Mouse (Mus musculus) induced T-regulatory cell, adult 2 months (primary cell): ENCODE measurements at regions not wholly inside any gene's neighbourhood (a gene's known extent, or its start where the extent isn't known, plus 50 kb on each side); places are given as distances from the start of the nearest gene placed in this dataset.

Source experiments
- DNase-seq: peaks from one replicate; pipeline ENCODE4 v3.0.0-alpha.2; 2012; ENCODE audit warnings: low read depth

DNA sequence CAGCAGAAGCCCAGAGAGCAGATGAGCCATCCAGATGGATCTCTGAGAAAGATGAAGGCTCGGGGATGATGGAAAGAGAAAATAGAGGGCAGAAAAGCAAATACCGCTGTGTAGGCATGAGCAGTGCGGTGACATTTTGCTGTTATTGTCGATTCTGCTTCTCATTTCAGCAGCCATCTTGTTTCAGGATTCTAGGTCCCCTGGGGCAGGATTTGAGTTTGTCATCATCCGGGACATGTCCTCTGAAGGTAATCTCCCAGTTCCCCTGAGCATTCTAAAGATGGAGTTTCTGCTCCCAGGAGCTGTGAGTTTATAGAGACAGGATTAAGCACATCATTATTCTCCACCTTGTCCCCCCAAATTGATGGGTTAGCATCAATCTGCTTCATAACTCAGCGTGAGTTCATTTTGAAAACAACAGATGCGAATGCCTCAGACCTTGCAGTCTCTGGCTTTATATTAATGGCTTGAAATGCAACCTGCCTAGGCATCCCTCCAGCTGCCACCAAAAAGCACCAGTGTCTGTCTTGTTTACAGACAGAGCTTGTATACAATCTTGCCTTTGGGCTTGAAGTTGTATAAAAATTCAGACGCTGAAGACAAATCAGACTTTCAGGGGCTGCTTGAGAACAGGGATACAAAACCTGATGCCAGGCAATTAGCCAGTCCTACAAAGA, 128.6 kb upstream of the Foxa2 start:
- no peak for DNase-seq

DNA sequence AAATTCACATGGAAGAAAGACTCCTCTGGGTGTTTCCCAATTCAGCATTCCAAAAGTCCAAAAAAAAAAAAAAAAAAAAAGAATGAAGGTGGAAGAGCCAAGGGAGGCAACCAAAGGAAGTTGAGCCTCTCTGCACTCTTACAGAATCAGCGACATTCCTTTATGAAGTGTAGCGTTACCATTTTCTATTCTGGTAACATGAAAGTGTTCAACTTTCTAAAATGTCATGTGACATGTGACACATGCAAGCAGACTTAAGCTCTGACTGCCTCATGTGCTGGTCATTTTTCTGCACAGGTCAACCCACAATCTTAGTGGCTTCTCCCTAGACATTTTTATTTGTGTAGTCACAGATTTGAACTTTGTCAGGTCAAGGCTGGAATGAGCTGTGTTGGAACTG, 133.5 kb upstream of the Foxa2 start:
- no peak for DNase-seq

DNA sequence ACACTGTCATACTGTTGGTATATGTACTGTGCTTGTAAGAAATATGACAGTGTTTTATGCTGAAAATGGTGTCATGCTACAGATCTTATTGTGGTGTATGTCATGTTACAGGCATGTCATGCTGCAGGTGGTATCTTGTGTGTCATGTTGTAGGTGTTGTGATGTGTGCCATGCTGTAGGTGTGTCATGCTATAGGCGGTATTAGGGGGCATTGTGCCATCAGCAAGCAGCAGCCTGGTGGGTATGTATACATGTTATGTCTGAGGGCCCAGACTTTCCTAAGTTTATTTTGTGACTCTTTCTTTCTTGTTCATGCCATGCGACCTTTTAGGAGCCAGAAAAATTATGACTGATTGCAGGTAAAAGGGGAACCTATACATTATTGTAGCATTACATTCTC, 134.7 kb upstream of the Foxa2 start:
- DNase-seq: no peak

DNA sequence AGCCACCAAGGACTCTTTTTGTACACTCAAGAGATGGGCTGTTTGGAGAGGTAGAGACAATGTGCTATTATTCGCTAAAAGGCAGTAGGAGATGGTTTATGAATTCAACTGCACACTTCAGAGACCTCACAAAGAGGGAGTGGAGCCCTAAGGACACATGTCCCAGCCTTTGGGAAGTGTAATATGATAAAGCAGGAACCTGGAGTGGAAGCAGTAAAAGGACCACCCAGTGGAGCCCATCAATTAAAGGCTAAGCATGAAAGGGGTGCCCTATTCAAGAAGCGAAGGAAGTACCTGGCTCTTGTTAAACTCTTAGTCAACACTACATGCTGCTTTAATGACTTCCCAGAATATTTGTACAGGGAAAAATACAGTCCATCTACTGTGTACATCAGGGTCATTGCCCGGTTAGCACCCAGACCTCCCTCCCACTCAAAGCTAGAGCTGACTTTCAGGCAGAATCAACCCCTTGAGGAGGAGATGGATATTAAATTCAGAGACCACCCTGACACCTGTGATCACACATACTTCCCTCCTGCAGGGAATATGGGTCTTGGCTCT, 135.8 kb upstream of the Foxa2 start:
- no peak for DNase-seq

DNA sequence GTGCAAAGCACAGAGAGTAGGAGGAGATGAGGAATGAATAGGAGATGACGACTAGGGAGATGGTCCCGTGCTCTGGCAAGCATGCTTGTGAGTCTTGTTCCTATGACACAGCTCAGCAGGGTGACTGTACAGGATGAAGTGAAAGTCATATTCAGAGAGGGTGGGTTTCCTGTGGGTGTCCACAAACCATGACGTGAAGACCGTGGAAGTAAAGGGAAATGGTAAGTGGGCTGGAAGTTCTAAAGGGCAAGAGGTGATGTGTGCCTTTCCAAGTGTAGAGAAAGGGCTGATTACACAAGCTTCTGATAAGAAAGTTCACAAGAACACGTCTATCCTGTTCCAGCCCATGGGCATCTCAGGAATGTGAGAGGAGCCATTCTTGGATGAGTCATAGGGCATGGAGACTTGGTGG, 138.0 kb upstream of the Foxa2 start:
- DNase-seq: no peak

DNA sequence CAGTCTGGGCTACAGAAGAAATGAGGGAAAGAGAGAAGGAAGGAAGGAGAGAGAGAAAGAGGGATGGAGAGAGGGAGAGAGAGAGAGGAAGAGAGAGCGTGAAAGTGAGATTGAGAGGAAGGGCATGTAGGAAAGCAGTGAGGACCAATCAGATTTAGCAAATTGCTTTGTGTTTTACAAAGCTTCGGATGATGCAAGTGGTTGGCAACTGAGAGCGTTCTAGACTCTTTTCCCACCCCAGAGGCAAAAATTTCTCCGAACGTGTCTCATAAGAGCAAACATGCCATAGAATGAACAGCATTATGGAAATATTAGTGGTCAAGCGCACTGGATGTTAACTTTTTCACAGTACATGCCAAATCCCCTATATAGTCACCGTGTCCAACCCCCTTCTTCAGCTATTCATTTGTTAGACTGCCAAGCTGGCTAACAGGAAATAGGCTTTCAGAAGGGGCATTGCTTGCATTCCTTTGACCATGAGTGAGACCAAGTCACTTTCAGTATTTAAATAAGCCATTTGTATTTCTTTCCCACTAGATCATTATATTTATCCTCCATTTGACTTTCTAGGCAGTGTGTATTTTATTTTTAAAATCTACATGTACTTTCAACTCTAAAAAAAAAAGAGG, 139.7 kb upstream of the Foxa2 start:
- no peak for DNase-seq

DNA sequence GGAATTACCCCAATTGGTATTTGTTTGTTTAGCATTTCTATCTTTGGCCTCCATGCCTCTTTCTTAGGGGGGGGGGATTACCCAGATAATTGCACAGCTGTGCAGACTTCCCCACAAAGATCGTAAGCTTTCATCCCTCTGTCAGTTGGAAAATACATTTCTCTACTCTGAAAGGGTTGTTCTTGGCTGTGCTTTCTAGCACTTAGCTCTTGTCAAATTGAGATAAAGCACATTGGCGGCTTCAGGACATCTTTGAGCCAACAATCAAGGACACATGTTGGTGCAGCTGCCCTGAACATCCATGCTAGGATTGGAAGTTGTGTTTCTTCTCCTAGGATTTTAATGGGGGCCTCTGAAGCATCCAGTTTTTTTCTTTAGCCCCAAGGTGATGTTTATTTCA, 142.1 kb upstream of the Foxa2 start:
- no peak for DNase-seq

DNA sequence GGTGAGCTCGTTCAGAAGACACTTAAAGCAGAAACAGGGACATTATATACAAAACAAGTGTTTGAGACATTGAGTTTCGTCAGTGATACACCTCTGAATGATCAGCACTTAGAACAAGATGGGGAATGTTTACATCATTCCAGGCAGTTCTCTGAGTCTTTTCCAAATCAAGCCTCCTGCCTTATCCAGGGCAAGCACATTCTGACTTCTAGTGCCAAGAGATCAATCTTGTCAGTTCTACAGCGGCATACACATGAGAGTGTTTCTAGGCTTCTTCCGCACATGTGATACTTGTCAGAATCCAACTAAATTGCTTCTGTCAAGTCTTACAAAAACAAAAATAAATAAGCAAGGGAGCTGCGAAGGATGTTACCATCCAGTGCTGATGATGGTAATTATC, 142.5 kb upstream of the Foxa2 start:
- DNase-seq: no peak

DNA sequence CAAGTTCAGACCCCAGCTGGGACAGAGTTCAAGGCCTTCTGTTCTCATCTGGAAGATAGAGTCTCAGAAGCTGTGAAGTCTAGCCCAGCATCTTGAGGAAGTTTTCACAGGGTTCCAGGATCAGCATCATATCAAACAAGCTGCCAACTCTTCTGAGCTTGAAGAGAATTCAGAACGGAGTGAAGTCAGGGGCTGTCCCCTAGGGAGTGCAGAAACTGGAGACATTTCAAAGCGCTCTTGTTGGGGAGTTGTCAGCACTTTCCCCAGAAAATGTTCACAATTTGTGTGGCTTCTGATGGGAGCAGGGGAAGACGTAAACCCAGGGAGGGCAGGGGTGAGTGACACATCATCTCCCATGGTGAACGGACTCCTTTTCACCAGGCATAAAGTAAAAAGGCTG, 146.2 kb upstream of the Foxa2 start:
- no peak for DNase-seq

DNA sequence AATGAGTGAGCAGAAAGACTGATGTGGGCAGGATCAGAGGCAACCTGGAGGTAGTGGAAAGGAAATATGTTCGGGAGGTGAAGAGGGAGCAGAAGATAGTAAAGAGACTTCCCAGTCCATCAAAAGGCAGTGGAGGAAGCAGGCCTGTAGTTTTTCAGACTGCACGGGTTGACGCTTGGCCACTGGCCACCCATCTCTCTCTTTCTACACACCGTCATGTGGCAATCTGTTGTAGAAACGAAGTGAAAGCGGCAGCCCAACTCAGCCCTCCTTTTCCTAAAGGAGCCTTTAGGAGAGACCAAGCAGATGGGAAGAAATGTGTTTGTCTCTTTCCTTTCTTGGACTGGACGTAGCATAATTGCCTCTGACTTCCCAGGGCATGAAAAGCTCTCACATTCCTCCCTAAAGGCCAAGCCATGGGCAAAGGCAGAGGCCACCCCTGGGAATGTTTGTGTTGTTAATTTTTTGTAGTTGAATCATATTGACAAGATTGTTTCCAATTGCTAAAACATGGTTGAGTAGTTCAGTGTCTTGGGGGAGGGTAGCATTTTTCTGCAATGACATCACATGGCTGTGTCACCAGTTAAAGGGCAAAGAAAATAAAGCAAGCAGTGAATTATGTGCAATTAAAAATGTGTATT, 150.7 kb upstream of the Foxa2 start:
- no peak for DNase-seq

DNA sequence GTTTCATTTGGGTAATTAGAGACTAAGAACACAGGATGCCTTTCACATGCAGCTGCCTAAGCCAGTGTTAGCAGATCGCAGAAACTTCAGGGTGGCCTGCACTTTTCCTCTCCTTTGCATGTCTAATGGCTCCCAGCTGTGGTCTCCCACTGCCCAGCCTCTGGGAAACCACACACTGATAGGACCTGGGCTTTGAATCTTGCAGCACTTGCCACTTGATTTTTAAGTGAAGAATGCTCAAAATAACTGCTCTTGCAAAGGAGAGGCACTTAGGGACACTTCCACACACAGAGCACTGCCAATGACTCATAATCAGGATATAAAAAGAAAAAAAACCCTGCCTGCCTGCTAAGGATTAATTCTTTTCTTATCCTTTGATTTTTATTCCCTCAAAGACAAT, 159.9 kb upstream of the Foxa2 start:
- no peak for DNase-seq

DNA sequence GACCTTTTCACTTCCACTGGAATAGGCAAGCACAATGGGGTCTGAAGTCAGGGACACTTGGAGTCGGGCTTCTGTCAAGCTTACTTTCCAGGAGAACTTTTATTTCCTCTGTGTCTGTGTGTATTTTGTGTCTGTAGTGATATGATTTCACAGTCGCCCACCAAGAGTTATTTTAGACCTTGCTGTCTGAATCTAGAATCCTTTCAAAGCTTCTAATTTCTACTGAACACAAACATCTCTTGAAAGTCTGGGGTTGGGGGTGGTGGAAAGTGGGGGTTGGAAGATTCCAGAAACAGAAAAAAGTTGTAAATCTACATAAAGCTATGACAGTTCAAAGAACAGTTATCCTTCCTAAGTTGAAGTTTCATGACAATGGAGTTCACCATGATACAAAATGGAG, 164.0 kb upstream of the Foxa2 start:
- DNase-seq: no peak

DNA sequence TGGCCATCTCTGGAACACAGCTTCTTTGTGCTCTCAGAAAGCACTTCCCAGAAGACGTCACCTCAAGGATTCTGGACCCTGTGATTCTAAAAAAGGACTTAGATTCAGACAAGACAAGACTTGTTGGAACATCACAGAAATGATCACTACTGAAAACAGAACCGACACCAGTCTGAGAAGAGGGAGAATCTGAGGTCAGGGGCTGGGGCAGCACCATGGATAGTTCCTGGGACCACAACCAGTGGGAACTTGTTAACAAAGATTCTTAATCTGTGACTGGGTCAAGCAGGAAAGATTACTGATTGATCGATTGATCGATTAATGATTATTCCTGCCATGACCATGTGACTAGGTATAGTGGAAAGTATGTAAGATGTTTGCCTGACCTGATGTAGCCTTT, 170.4 kb upstream of the Foxa2 start:
- no peak for DNase-seq

DNA sequence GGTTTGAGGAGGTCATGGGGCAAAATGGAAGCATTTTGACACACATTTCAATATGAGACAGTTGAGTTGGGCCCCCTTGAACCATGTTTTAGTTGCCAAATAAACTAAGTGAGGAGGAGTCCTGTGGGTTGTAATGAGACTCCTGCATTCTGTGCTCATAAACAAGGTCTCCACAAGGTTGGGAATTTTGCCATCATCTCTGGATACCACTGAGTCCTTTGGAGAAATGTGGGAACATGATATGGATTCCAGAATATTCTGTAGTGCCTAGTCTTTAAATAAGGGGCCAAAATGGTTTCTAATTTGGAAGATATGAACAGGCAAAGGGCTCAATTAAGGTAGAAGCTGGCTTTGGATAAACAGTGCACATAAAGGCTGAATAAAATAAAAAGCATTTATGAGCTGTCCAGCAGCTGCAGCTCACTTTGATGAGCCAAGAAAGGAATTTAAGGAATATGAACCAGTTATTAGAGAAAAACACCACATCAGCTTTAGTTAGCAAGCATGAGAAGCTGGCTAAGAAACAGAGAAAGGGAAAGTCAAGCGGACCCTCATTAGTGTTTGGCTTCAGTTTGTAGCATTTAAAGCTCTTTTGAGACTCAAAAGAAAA, 161.3 kb upstream of the Sstr4 start:
- DNase-seq: no peak

DNA sequence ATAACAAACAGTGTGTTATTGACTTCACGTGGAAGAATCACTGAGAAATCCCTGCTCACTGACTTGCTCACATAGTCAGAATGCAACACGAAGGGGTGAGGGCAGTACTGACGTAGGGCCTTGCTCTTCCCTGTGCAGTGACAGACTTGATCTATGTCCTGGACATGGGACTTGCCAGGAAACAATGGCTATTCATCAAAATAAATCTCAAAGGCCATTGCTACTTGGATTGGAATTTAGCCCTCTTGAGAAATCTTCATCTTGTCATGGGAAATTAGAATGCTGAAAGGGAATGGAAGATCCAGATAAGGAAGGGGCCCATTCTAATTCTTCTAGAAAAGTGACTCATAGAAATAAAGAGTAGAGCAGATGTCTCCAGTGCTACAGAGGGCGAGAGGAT, 158.0 kb upstream of the Sstr4 start:
- DNase-seq: no peak

DNA sequence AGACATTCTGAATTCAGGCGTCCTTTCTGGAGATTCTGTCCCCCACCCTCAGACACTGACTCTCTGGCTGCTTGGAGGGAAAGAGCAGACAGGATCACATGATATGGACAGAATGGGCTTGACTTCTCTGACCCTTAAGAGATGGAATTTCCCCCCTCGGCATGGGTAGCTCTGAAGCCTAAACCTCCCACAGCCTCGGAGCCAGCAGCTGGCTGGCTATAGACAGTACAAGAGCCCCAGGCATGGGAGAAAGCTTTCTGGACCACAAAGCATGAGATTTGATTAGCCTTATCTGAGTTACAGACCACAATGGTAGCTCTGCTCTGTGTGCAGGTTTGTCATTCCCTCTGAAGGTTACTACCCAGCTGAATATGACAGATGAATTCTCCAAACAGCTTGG, 156.1 kb upstream of the Sstr4 start:
- DNase-seq: no peak

DNA sequence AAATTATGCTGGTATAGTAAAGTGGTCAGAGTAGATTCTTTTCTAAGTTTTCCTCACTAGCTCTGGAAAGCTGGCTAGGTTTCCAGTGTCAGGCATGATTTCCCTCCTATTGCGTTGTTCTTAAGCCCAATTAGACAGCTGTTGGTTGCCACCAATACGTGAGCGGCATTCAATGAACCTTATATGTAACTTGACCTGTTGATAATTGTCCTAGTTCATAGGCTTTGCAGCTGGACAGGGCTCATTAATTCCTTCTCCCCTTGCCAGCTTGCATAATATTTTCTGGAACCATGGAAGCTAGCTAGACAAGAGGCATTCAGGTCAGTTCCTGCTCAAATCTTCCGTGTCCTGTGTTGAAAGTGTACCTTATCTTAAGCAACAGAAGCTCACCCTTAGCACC, 152.9 kb upstream of the Sstr4 start:
- no peak for DNase-seq

DNA sequence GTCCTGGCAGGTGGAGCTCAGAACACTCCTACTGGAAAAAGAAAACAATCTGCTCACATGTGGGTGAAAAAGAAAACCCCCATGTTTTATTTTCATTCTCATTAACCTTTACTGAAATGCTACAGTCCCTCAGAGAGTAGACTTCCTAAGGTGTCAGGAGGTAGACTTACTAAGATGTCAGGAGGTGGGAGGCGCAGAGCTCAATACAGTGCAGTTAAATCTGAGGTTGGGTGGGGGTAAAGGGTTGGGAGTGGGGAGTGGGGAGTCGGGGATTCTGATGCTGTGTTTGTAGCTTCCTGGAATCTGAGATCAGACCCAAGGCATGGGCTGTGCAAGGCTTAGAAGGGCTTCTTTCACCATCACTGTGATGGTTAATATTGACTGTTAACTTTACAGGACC, 149.6 kb upstream of the Sstr4 start:
- no peak for DNase-seq

DNA sequence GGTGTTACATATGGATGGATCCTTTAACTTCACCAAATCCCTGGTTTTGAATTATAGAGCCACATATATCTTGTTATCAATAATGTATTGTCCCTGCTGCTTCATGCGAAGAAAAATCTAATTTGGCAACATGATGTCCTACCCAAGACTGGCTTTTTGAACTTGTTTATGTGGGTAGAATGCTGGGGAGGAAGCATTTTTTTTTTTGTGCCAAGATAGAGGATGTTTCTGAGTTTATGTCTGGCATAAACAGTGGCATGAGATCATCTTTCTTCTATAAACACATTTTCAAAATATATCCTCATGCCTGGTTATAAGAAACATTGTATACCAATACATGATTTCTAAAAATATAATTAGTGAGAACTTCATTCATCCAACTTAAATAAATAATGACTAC, 144.2 kb upstream of the Sstr4 start:
- DNase-seq: no peak

DNA sequence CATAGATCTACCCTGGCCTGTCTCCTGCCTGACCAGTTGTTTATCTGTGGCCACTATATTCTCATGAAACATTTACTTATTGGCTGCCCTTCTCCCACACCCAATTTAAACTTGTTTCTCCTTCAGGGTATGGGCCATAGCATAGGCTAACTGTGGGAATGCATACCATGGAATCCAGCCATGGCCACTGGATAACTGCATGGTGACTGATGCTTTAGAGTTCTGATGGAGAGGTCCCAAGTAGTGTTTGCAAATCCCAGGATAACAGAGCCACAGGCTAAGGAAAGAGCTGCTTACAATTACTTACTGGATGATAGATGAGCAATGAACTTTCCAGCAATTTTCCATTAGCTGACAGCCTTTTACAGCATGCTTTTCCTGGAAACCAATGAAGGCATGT, 139.5 kb upstream of the Sstr4 start:
- no peak for DNase-seq

DNA sequence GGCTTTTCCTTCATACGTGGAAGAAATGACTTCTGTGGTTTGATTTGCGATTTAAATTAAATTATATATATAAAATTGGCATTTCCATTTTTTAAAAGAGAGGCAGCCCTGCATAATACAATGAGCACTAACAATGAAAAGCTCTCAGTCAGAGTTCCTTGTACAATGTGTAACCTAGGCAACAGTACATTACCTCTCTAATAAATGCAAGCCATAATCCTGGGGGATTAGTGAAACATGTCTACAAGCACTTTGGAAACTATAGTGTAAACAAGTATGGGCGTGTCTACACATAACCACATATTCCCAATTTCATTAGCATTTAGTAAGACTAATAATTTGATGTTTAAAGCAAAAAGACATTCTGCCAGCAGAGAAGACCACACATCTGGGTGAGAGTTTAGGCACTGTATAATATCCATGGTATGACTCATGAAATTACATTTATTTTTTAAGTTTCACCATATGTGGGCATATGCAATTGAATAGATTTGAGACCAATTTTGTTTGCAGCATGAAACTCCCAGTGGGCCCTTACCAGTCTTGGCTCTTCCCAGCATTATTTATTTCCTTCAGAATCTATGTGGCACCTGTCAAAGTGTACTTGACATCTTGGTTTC, 130.9 kb upstream of the Sstr4 start:
- no peak for DNase-seq

DNA sequence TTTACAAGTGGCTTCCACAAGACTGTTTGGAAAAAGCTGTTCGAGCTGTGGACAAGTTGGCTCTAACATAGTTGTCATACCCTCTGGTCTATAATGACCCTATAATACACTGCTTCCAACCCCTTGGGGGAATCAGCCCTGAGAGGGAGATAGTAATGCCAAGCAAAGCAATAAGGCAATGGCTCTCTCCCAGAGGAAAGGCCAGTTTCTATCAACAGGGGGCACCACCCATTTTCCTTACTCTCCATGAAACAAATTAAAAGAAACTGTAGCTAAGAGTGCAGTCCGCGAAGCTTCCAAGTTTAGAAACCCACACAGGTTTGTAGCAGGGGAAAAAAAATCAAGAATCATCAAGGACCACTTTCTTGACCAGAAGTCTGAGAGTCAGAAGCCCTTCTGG, 115.9 kb upstream of the Sstr4 start:
- no peak for DNase-seq

DNA sequence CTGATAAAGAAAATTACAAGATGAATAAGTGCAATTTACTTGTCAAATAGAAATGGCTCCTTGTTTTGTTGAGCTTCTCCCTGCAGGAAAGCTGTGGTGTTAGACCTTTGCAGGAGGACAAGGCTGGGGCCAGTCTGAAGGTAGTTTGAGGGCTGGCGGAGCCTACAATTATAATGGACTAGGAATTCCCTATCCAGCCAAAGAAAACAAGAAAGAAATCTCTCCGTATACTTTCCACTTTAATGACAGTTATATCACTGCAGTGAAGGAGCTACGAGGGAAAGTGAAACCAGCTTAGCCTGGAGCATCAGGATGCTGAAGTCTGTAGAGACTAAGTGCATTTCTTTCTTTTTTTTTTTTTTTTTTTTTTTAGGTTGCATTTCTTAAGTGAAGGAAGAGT, 104.8 kb upstream of the Sstr4 start:
- DNase-seq: no peak
